Mouse (Mus musculus): ENCODE data around the gene Gm11114.

DNA sequence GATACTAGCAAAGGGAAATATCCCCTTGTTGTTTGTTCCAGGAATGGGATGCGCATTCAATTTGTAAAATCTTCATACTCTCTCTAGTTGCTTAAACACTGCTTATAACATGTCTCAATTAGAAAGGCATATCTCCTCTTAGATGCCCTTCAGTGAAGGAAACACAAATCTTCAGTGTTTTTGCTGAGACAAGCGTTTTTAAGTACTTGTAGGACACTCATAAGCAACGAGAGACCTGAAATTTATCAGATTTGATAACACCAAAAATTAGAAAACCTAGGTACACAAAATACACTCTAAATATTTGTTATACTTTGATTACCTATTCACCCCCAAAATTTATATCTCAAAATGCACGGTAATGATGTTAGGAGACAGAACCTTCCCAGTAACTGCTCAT lies 9.7 kb upstream of the Gm11114 start:
- TF ChIP-seq POLR2A (IDR thresholded peaks at IDR 0.05; ENCODE audit: extremely low read depth, insufficient read depth, low read length) (no peak), CTCF (IDR thresholded peaks at IDR 0.05; ENCODE audit: low read depth, low read length) (no peak)

Measured in liver, adult 2 months (tissue).